Mouse (Mus musculus) lung, adult 2 months (tissue): Measurements from ENCODE around the gene Fastkd3. TPM values are rescaled to one million over a fixed set of nuclear protein-coding genes. Genes with fewer than 3 reads are reported as not detected.

Experiments
- DNase-seq: peaks from one replicate; pipeline ENCODE4 v3.0.0; 2022
- H3K4me1 ChIP-seq: fragments of 200-500 bp; 2 replicates; pipeline ENCODE4 v1.6.1; 2011; ENCODE audit warnings: low read length; ENCODE audit not compliant: control insufficient read depth, insufficient read depth
- H3K4me3 ChIP-seq: fragments of 200-500 bp; replicated peaks from 2 replicates; pipeline ENCODE3; 2011; ENCODE audit warnings: low read depth, mild to moderate bottlenecking, control low read depth, low read length; ENCODE audit errors: extremely low read depth
- CTCF ChIP-seq: fragments of 200-500 bp; IDR thresholded peaks from 2 replicates; pipeline ENCODE4 v1.5.1; 2011; ENCODE audit warnings: mild to moderate bottlenecking, low read length, control low read depth; ENCODE audit not compliant: insufficient read depth
- POLR2A ChIP-seq: fragments of 200-500 bp; IDR thresholded peaks from 2 replicates; pipeline ENCODE4 v1.6.1; 2011; ENCODE audit warnings: low read depth, mild to moderate bottlenecking, control low read depth, low read length, borderline replicate concordance; ENCODE audit errors: extremely low read depth
- WGBS: fragments of 180-500 bp; shearing (Covaris S2); methylation state at CpG from one replicate; pipeline ENCODE4 v1.1.7; 2018; 5-methylcytosine and 5-hydroxymethylcytosine counted together
- polyA plus RNA-seq: library from polyadenylated mRNA; depleted of rRNA; stranded (reverse); fragments of >200 nt; gene quantifications from 2 replicates; pipeline ENCODE4 v1.2.3, GENCODE M21; 2012

The Fastkd3 gene
- polyA plus RNA-seq, 1 experiment, result 8.5 TPM

DNA sequence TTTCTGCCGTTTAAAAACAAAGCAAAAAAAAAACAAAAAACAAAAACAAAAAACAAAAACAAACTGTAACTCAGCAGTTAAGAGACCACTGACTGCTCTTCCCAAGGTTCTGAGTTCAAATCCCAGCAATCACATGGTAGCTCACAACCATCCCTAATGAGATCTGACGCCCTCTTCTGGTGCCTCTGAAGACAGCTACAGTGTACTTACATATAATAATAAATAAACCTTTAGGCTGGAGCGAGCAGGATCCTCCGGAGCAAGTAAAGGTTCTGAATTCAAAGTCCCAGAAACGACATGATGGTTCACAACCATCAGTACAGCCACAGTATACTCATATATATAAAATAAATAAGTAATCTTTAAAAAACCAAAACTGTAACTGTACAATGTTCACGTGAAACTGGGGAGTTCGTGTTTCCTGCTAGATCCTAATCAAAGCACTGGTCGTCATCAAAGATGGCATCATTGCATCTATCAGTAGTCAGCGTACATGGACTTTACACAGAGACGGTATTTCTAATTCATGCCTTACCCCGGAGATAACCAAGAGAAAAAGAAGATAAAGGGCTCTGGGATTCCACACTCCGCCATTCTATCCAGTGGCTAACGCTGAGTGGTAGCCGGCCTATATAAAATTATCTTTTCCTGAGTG, 821 bp upstream of the Fastkd3 start:
- WGBS, result 19% methylated on average over 14 of the region's 14 CpGs
- Histone ChIP-seq H3K4me1 (no peaks in the 10 kb centered on the region), H3K4me3 (peak overlapping the region; percentile 90)
- no peak for DNase-seq
- no peak for TF ChIP-seq CTCF
- no peak for TF ChIP-seq POLR2A

DNA sequence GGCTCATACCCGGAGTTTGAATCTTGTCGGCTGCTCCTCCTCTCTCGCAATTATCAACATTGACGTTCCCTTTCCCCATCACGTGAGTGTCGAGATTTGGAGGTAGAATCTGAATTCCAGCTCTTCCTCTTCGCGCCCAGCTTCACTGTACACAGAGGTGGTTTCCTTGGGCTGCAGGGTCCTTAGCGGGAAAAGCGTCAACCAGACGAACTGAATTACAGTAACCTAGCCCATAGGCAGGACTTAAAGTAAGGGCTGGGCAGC, 415 bp downstream of the Fastkd3 start:
- TF ChIP-seq CTCF (no peak), POLR2A (no peak)
- Histone ChIP-seq H3K4me1 (no peaks in the 10 kb centered on the region), H3K4me3 (peak overlapping the region; percentile 90)
- DNase-seq, result no peak
- under 1% methylated on average over 11 of the region's 11 CpGs for WGBS

- H3K4me3 ChIP-seq, result no peak overlapping the region
- H3K4me1 ChIP-seq, result no peaks in the 10 kb centered on the region
- WGBS, result 88% methylated on average over 11 of the region's 11 CpGs
- TF ChIP-seq CTCF, result no peak
- TF ChIP-seq POLR2A, result no peak
- no peak for DNase-seq
Measured at GRCm38 (mm10) chr13:68583961-68584360, 1.9 kb downstream of the Fastkd3 start.

GRCm38 (mm10) chr13:68585441-68585840, 3.4 kb downstream of the Fastkd3 start:
- Histone ChIP-seq H3K4me3 (no peak overlapping the region), H3K4me1 (no peaks in the 10 kb centered on the region)
- WGBS, result 83% methylated on average over 7 of the region's 7 CpGs
- TF ChIP-seq POLR2A (no peak), CTCF (no peak)
- DNase-seq, result no peak

DNA sequence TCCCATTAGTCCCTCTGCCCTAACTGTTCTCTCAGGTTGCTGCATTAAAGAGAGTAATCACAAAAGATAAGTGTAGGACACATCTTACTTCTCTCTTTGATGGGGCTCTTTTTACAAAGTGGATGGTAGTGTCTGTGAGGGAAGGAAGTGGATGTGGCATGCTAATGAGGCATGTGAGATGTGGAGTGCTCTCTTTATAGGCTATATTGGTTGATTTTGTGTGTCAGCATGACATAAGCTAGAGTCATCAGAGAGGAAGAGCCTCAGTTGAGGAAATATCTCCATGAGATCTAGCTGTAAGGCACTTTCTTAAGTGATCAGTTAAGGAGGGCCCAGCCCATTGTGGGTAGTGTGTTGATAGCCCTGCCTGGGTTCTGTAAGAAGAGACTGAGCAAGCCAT, 6.3 kb downstream of the Fastkd3 start:
- H3K4me3 ChIP-seq, result no peak overlapping the region
- DNase-seq, result no peak
- TF ChIP-seq POLR2A, result no peak
- TF ChIP-seq CTCF, result no peak
- H3K4me1 ChIP-seq, result no peaks in the 10 kb centered on the region

GRCm38 (mm10) chr13:68593797-68594196, 11.8 kb downstream of the Fastkd3 start:
- no peak for TF ChIP-seq CTCF
- TF ChIP-seq POLR2A, result no peak
- no peak for DNase-seq
- no peak overlapping the region for H3K4me3 ChIP-seq
- H3K4me1 ChIP-seq, result peaks cover 2% of the 10 kb centered on the region; the same call in 1 of the 2 replicates
- WGBS, result 75% methylated on average over 1 of the region's 1 CpGs

DNA sequence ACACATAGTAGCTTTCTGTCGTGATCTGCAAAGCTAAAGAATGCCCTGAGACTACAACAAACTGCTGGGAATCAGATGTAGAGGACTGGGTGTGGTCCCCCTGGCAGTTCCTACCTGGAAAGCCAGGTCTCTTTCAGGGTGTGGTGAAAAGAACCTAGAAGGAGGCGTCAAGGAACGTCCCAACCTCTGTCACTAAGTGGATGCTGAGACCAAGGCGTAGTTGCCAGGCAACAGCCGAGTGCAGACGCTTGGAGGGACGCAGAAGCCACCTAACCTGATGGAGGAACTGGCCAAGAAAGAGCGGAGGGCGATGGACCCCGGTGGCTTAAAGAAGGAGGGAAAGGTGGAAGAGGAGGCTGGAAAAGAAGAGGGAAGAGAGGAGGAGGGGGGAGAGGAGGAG, 15.2 kb downstream of the Fastkd3 start, which contains the start of gene 1700001L19Rik:
Gene 1700001L19Rik (plus strand): TSS at position 223 of the 400 bp plus-strand sequence.
- 16% methylated on average over 10 of the region's 10 CpGs for WGBS
- no peak for DNase-seq
- H3K4me1 ChIP-seq, result peaks cover 2% of the 10 kb centered on the region; the same call in 1 of the 2 replicates
- no peak within 1 kb of the TSS for H3K4me3 ChIP-seq
- TF ChIP-seq CTCF, result no peak
- TF ChIP-seq POLR2A, result no peak

- Histone ChIP-seq H3K4me3 (no peak overlapping the region), H3K4me1 (peaks cover 2% of the 10 kb centered on the region; the same call in 1 of the 2 replicates)
- no peak for DNase-seq
- no peak for TF ChIP-seq CTCF
- WGBS, result 16% methylated on average over 13 of the region's 13 CpGs
Measured at GRCm38 (mm10) chr13:68597667-68598066, 15.6 kb downstream of the Fastkd3 start.

GRCm38 (mm10) chr13:68598953-68599352, 16.9 kb downstream of the Fastkd3 start:
- Histone ChIP-seq H3K4me3 (no peak overlapping the region), H3K4me1 (peaks cover 2% of the 10 kb centered on the region; the same call in 1 of the 2 replicates)
- DNase-seq, result no peak
- TF ChIP-seq POLR2A, result no peak
- TF ChIP-seq CTCF, result no peak

DNA sequence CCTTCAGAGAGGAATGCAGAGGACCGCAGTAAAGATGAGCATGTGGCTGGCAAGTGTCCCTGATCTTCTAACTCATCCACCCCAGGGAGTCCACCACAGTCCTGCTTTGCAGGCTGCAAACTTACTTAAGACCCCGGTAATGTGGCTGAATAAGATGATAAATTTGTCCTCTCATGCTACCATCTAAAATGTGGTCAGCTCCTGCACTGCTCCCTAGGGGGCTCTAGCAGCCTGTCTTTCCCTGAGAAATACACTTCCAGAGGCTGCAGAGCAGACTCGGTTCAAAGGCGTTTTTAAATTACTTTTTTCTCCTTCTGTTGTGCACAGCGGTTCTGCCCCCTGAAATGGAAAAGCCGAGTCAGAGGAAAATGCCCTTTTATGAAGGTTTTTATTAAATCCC, 19.1 kb downstream of the Fastkd3 start:
- Histone ChIP-seq H3K4me1 (peaks cover 2% of the 10 kb centered on the region; the same call in 1 of the 2 replicates), H3K4me3 (no peak overlapping the region)
- WGBS, result 15% methylated on average over 6 of the region's 6 CpGs
- peak; percentile 47; the same call in 1 of the 2 replicates for TF ChIP-seq CTCF
- TF ChIP-seq POLR2A, result no peak
- DNase-seq, result no peak
